Mouse (Mus musculus) limb, embryonic 12.5 days (tissue): ENCODE measurements around the gene Llph. TPM values are rescaled to one million over a fixed set of nuclear protein-coding genes. Genes with fewer than 3 reads are reported as not detected.
"Not testable (repeated sequence)": the region's sequence is repeated elsewhere in the genome, so short reads cannot be mapped to it uniquely, and the experiment has no call there.

Experiments used
- ATAC-seq: fragments of 200-750 bp; cut with Nextera tagmentation; 2 replicates; pipeline ENCODE4 v1.8.0; 2017; ENCODE audit warnings: low read depth, moderate TSS enrichment; ENCODE audit not compliant: insufficient number of reproducible peaks, insufficient read depth, low FRiP score, low TSS enrichment
- H3K27ac ChIP-seq: fragments of 300-500 bp; sonication (generic); 2 replicates; pipeline ENCODE4 v1.5.1; 2016; ENCODE audit warnings: mild to moderate bottlenecking, moderate library complexity
- H3K27me3 ChIP-seq: fragments of 300-500 bp; sonication (generic); 2 replicates; pipeline ENCODE4 v1.6.1; 2016; ENCODE audit warnings: mild to moderate bottlenecking, moderate library complexity
- H3K36me3 ChIP-seq: fragments of 300-500 bp; sonication (generic); 2 replicates; pipeline ENCODE4 v1.6.1; 2016; ENCODE audit warnings: mild to moderate bottlenecking, moderate library complexity
- H3K4me1 ChIP-seq: fragments of 300-500 bp; sonication (generic); replicated peaks from 2 replicates; pipeline ENCODE4 v1.6.1; 2016
- H3K4me2 ChIP-seq: fragments of 300-500 bp; sonication (generic); 2 replicates; pipeline ENCODE4 v1.6.1; 2016; ENCODE audit warnings: mild to moderate bottlenecking, moderate library complexity
- H3K4me3 ChIP-seq: fragments of 300-500 bp; sonication (generic); replicated peaks from 2 replicates; pipeline ENCODE4 v1.5.1; 2016; ENCODE audit warnings: mild to moderate bottlenecking
- H3K9ac ChIP-seq: fragments of 300-500 bp; sonication (generic); replicated peaks from 2 replicates; pipeline ENCODE4 v1.6.1; 2016; ENCODE audit warnings: mild to moderate bottlenecking, moderate library complexity
- H3K9me3 ChIP-seq: fragments of 300-500 bp; sonication (generic); 2 replicates; pipeline ENCODE4 v1.6.1; 2016; ENCODE audit warnings: mild to moderate bottlenecking, moderate library complexity
- WGBS: fragments of 180-500 bp; shearing (Covaris S2); methylation state at CpG from one replicate; pipeline ENCODE4 v1.1.7; 2016; 5-methylcytosine and 5-hydroxymethylcytosine counted together
- polyA plus RNA-seq: library from polyadenylated mRNA; unstranded; fragments of >200 nt; fragmentation: Nextera tagmentation; extraction: Ambion mirVana; gene quantifications from 2 replicates; pipeline ENCODE4 v1.2.1, GENCODE M21; 2016

Gene Llph
- polyA plus RNA-seq, 1 experiment from 2014 or later = 47.7 TPM

GRCm38 (mm10) chr10:120201961-120202402 lies 24.9 kb upstream of the Llph start, which contains the start of gene Irak3:
Gene Irak3, minus strand, starts transcription at chr10:120202130.
- Histone ChIP-seq H3K9me3 (no peaks in the 10 kb centered on the region), H3K36me3 (no peaks in the 10 kb centered on the region), H3K27me3 (peaks cover 19% of the 10 kb centered on the region), H3K27ac (no peak within 1 kb of the TSS), H3K9ac (peak within 1 kb of the TSS; percentile 65), H3K4me3 (peak within 1 kb of the TSS; percentile 61), H3K4me1 (peaks cover 7% of the 10 kb centered on the region), H3K4me2 (peak within 1 kb of the TSS; percentile 87)
- 3% methylated on average over 13 of the region's 13 CpGs for WGBS
- no peak for ATAC-seq

- Histone ChIP-seq H3K4me2 (peak overlapping the region; percentile 87), H3K36me3 (no peaks in the 10 kb centered on the region), H3K27me3 (peaks cover 19% of the 10 kb centered on the region), H3K27ac (no peak overlapping the region), H3K9me3 (no peaks in the 10 kb centered on the region), H3K9ac (no peak overlapping the region), H3K4me1 (peaks cover 7% of the 10 kb centered on the region), H3K4me3 (no peak overlapping the region)
- 73% methylated on average over 16 of the region's 16 CpGs for WGBS
- ATAC-seq = no peak
Observed at GRCm38 (mm10) chr10:120202467-120203250, 24.2 kb upstream of the Llph start.

GRCm38 (mm10) chr10:120204591-120205210 lies 22.2 kb upstream of the Llph start:
- no peak overlapping the region for H3K4me2 ChIP-seq
- WGBS = 85% methylated on average over 13 of the region's 13 CpGs
- no peaks in the 10 kb centered on the region for H3K9me3 ChIP-seq
- no peak overlapping the region for H3K4me3 ChIP-seq
- no peak overlapping the region for H3K9ac ChIP-seq
- H3K27ac ChIP-seq = no peak overlapping the region
- no peak for ATAC-seq
- peaks cover 19% of the 10 kb centered on the region for H3K27me3 ChIP-seq
- no peaks in the 10 kb centered on the region for H3K36me3 ChIP-seq
- H3K4me1 ChIP-seq = peaks cover 10% of the 10 kb centered on the region

GRCm38 (mm10) chr10:120208015-120208414 lies 18.9 kb upstream of the Llph start:
- Histone ChIP-seq H3K27me3 (0 out of 2 replicates have a peak, but pooled peaks cover 4% of the 10 kb centered on the region), H3K27ac (no peak overlapping the region), H3K9ac (no peak overlapping the region), H3K9me3 (peaks cover 7% of the 10 kb centered on the region), H3K36me3 (peaks cover 13% of the 10 kb centered on the region; the same call in 1 of the 2 replicates), H3K4me2 (no peak overlapping the region), H3K4me3 (no peak overlapping the region), H3K4me1 (peaks cover 8% of the 10 kb centered on the region)
- WGBS = 87% methylated on average over 8 of the region's 8 CpGs
- no peak for ATAC-seq

GRCm38 (mm10) chr10:120208575-120209538 lies 18.0 kb upstream of the Llph start:
- H3K27ac ChIP-seq = no peak overlapping the region
- ATAC-seq = peak; percentile 81

GRCm38 (mm10) chr10:120209539-120209925 lies 17.3 kb upstream of the Llph start:
- no peak for ATAC-seq
- H3K4me1 ChIP-seq = peaks cover 8% of the 10 kb centered on the region
- no peak overlapping the region for H3K27ac ChIP-seq
- peaks cover 13% of the 10 kb centered on the region; the same call in 1 of the 2 replicates for H3K36me3 ChIP-seq
- peaks cover 7% of the 10 kb centered on the region for H3K9me3 ChIP-seq
- H3K27me3 ChIP-seq = no peaks in the 10 kb centered on the region
- H3K4me3 ChIP-seq = peak overlapping the region; percentile 95
- 69% methylated on average over 6 of the region's 6 CpGs for WGBS
- peak overlapping the region; percentile 82 for H3K4me2 ChIP-seq
- H3K9ac ChIP-seq = no peak overlapping the region

More at GRCm38 (mm10) chr10:120208575-120209538, 18.0 kb upstream of the Llph start:
- 4% methylated on average over 53 of the region's 53 CpGs for WGBS
- peaks cover 7% of the 10 kb centered on the region for H3K9me3 ChIP-seq
- no peaks in the 10 kb centered on the region for H3K27me3 ChIP-seq
- peak overlapping the region; percentile 82 for H3K9ac ChIP-seq
- H3K4me1 ChIP-seq = peaks cover 8% of the 10 kb centered on the region
- H3K36me3 ChIP-seq = peaks cover 13% of the 10 kb centered on the region; the same call in 1 of the 2 replicates
- H3K4me3 ChIP-seq = peak overlapping the region; percentile 95
- peak overlapping the region; percentile 82 for H3K4me2 ChIP-seq

- Histone ChIP-seq H3K27ac (no peak overlapping the region), H3K9me3 (peaks cover 7% of the 10 kb centered on the region), H3K27me3 (no peaks in the 10 kb centered on the region), H3K9ac (no peak overlapping the region), H3K36me3 (peaks cover 13% of the 10 kb centered on the region; the same call in 1 of the 2 replicates), H3K4me2 (peak overlapping the region; percentile 82; the same call in 1 of the 2 replicates), H3K4me3 (peak overlapping the region; percentile 95; the same call in 1 of the 2 replicates), H3K4me1 (peaks cover 8% of the 10 kb centered on the region)
- ATAC-seq = no peak
- WGBS = 88% methylated on average over 3 of the region's 3 CpGs
Observed at GRCm38 (mm10) chr10:120210096-120210495, 16.8 kb upstream of the Llph start.

GRCm38 (mm10) chr10:120217099-120217498 lies 9.8 kb upstream of the Llph start:
- 89% methylated on average over 1 of the region's 1 CpGs for WGBS
- H3K4me3 ChIP-seq = not testable (repeated sequence)

GRCm38 (mm10) chr10:120218996-120219395 lies 7.9 kb upstream of the Llph start:
- Histone ChIP-seq H3K9ac (no peak overlapping the region), H3K4me2 (no peak overlapping the region), H3K4me1 (no peaks in the 10 kb centered on the region), H3K27ac (no peak overlapping the region), H3K36me3 (peaks cover 32% of the 10 kb centered on the region), H3K27me3 (no peaks in the 10 kb centered on the region), H3K4me3 (no peak overlapping the region), H3K9me3 (no peaks in the 10 kb centered on the region)
- 85% methylated on average over 10 of the region's 10 CpGs for whole genome bisulfite sequencing
- ATAC-seq = no peak

More at GRCm38 (mm10) chr10:120217099-120217498, 9.8 kb upstream of the Llph start:
- not testable (repeated sequence) for H3K9me3 ChIP-seq, H3K9ac ChIP-seq, H3K27me3 ChIP-seq, H3K4me2 ChIP-seq, H3K4me1 ChIP-seq, ATAC-seq, H3K27ac ChIP-seq
- peaks cover 30% of the 10 kb centered on the region for H3K36me3 ChIP-seq

GRCm38 (mm10) chr10:120219578-120220359 lies 7.1 kb upstream of the Llph start:
- no peak overlapping the region for H3K27ac ChIP-seq
- no peak overlapping the region for H3K4me2 ChIP-seq
- H3K36me3 ChIP-seq = peaks cover 32% of the 10 kb centered on the region
- WGBS = 85% methylated on average over 14 of the region's 14 CpGs
- H3K27me3 ChIP-seq = no peaks in the 10 kb centered on the region
- no peak overlapping the region for H3K9ac ChIP-seq
- no peak overlapping the region for H3K4me3 ChIP-seq
- no peak for ATAC-seq
- H3K4me1 ChIP-seq = no peaks in the 10 kb centered on the region
- no peaks in the 10 kb centered on the region for H3K9me3 ChIP-seq
